Mouse (Mus musculus) activated CD4-positive, CD25-positive, alpha-beta regulatory T cell, adult 9 weeks (primary cell): Measurements from ENCODE around the gene Il18bp. TPM values are rescaled to one million over a fixed set of nuclear protein-coding genes. Genes with fewer than 3 reads are reported as not detected.

Source experiments
- polyA plus RNA-seq: library from polyadenylated mRNA; unstranded; fragments of 100-300 nt; shearing (Covaris generic); gene quantifications from one replicate; pipeline ENCODE4 v1.2.1, GENCODE M21; 2017

The Il18bp gene
- polyA plus RNA-seq, result 8.1 TPM

DNA sequence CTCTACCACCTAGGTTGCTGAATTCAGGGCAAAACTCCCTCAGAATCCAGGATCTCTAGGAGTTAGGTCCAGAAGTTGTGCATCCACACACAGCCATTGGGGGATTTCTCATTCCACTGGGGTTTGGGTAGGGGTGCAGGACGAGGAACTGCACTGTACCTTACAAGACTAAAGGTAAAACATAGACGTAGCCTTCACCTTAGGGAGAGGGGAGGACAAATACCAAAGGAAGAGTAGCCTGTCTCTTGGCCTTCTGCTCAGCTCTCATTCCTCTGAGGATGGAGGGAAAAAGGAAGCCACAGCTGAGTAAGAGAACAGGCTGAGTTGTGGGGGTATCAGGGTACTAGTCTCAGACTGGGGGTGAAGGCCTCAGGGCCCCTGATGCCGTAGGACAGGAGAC, at the start of gene Il18bp:
Gene Il18bp (minus strand): TSS at position 101 of the 400 bp plus-strand sequence.

DNA sequence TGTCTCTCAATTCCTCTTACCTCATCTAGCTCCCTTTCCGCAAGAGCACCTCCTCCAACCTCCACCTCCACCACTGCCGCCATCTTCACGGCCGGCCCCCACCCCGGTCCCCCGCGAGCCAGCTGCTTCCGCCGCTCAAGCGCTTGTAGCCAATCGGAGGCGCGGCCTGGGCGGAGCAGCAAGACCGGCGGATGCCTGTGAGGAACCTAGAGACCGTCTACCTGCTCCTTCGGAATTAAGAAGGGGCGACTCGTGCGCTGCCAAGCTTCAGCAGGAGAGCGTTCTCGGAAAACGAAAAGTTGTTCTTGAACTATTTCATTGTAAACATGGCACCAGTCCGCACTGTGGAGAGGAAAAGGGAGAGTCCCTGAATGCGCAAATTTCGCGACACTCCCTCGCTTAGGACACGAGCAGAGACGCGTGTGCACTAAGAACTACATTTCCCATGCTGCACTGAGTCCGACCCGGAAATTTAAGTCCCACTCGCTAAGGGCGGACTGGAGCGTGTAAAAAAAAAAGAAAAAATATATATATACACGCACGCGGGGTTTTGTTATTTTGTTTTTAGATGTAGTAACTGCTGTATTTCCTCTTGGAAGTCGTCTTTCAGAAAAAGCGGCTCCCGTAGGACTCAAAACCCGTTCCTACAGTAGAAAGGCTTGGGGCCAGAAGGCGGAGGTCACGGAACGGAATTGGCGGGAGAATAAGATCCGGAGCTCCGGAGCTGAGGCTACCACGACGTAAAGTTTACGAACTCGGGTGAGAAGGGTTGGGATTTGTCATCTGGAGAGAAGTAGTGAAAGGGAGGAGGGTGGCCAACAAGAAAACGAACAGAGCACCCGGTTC, 46.8 kb upstream of the Il18bp start, which contains the start of the genes Rnf121, Xndc1 and Xntrpc:
Gene Rnf121 (minus strand): TSS at position 424 of the 846 bp plus-strand sequence.
Gene Xndc1 (plus strand): TSS at position 466 of the 846 bp plus-strand sequence.
Gene Xntrpc (plus strand): TSS at position 668 of the 846 bp plus-strand sequence.

Other genes with a start within 250 kb of the Il18bp start
- not detected for gene Phox2a, start 200.4 kb downstream of the Il18bp start, polyA plus RNA-seq
- 8.6 TPM for gene Inppl1, start 180.5 kb downstream of the Il18bp start, polyA plus RNA-seq
- not detected for gene Folr2, start 161.5 kb downstream of the Il18bp start, polyA plus RNA-seq
- 46.1 TPM for gene Anapc15, start 155.0 kb downstream of the Il18bp start, polyA plus RNA-seq
- not detected for gene Folr1, start 147.9 kb downstream of the Il18bp start, polyA plus RNA-seq
- gene Lamtor1, start 112.8 kb downstream of the Il18bp start, polyA plus RNA-seq, result 149 TPM
- gene Tomt, start 112.3 kb downstream of the Il18bp start, polyA plus RNA-seq, result 0.64 TPM
- gene Lrrc51, start 84.8 kb downstream of the Il18bp start, polyA plus RNA-seq, result 3.2 TPM
- 226 TPM for gene Numa1, start 84.6 kb downstream of the Il18bp start, polyA plus RNA-seq
- 25.2 TPM for gene Rnf121, start 46.8 kb upstream of the Il18bp start, polyA plus RNA-seq
- 28.5 TPM for gene Xndc1, start 46.8 kb upstream of the Il18bp start, polyA plus RNA-seq
- 1.3 TPM for gene Xntrpc, start 47.0 kb upstream of the Il18bp start, polyA plus RNA-seq
- not detected for gene Trpc2, start 64.4 kb upstream of the Il18bp start, polyA plus RNA-seq
- gene Art1, start 83.1 kb upstream of the Il18bp start, polyA plus RNA-seq, result not detected
- 0.77 TPM for gene Art5, start 90.8 kb upstream of the Il18bp start, polyA plus RNA-seq
- gene Chrna10, start 98.1 kb upstream of the Il18bp start, polyA plus RNA-seq, result not detected
- gene Nup98, start 191.5 kb upstream of the Il18bp start, polyA plus RNA-seq, result 27.0 TPM
- 48.2 TPM for gene Pgap2, start 191.5 kb upstream of the Il18bp start, polyA plus RNA-seq
- gene Rhog, start 237.4 kb upstream of the Il18bp start, polyA plus RNA-seq, result 332 TPM
- 92.2 TPM for gene Stim1, start 249.1 kb upstream of the Il18bp start, polyA plus RNA-seq